ENCODE assay signal across 8 mouse cellular contexts in the genomic region with DNA sequence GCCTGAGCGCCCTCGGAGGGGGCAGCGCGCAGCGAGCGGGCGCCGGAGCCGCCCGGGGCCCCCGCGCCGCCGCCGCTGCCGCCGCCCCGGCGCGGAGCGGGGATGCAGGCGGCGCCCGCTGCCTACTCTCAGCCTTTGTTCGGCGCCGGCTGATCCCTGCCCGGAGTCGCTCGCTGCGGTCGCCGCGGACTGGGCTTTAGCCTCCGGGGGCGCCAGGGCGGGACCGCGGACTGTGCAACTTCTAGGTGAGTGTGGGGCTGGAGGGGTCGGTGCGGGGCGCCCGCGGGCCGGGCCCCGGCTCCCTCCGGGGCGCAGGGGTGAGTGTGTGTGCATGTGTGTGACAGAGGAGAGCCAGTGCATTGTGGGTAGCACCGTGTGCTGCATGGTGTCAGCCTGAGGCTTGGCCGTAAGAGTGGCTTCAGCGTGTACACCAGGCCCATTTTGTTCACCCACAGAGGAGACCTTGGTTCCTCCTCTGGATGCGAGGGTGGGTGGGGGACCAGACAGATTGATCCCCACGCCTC.
A peak's percentile ranks its signal among the peaks of the same experiment; 100 is the strongest.
DNase-seq lines count a peak whose midpoint lies in the region; ATAC-seq and TF ChIP-seq lines count a peak whose summit lies in the region.

No protein-coding gene starts in this region.

- H3K9ac ChIP-seq in forebrain, embryonic 12.5 days = peak overlapping the region; percentile 95
- peak overlapping the region; percentile 95 for H3K9ac ChIP-seq in hindbrain, postnatal 0 days (replicated peaks; ENCODE audit: low read length)
- H3K9ac ChIP-seq in liver, embryonic 11.5 days (ENCODE audit: low read depth, low read length) = peak overlapping the region; percentile 68

- intact Hi-C loops in gastrocnemius, adult 2 months (cut with DNase I) = no loop called here
- intact Hi-C loops in gastrocnemius, postnatal 36 days (cut with DNase I) = no loop called here

- peak overlapping the region; percentile 25 for H3ac ChIP-seq in myocyte (ENCODE audit: control insufficient read depth, insufficient read length)

- peak; percentile 56 for TF ChIP-seq POLR2A in myocyte (IDR thresholded peaks at IDR 0.05; ENCODE audit: insufficient read length, low read depth)

- peak; percentile 60 for DNase-seq in gastrocnemius, adult 2 months
- no peak for DNase-seq in gastrocnemius, postnatal 36 days
- peak; percentile 65 for DNase-seq in adrenal gland, adult 2 months
- peak; percentile 76 for DNase-seq in hindbrain, postnatal 0 days (ENCODE audit: low spot score)
- DNase-seq in liver, embryonic 11.5 days (ENCODE audit: low spot score) = peak; percentile 63
- peak; percentile 74 for DNase-seq in testis, postnatal 10 days (ENCODE audit: low spot score)

- no peaks in the 10 kb centered on the region; the same call in 1 of the 2 replicates for H3K36me3 ChIP-seq in forebrain, embryonic 12.5 days (replicated peaks)
- H3K36me3 ChIP-seq in hindbrain, postnatal 0 days (ENCODE audit: insufficient read depth, low read length) = no peaks in the 10 kb centered on the region
- no peaks in the 10 kb centered on the region for H3K36me3 ChIP-seq in liver, embryonic 11.5 days (ENCODE audit: control insufficient read depth, insufficient read depth, low read length)
- H3K36me3 ChIP-seq in myocyte (ENCODE audit: control insufficient read depth, insufficient read depth) = no peaks in the 10 kb centered on the region

- peaks cover 23% of the 10 kb centered on the region for H3K79me2 ChIP-seq in myocyte (ENCODE audit: control insufficient read depth, insufficient read depth)

- WGBS in forebrain, embryonic 12.5 days = under 1% methylated on average over 33 of the region's 53 CpGs
- WGBS in hindbrain, postnatal 0 days = under 1% methylated on average over 53 of the region's 53 CpGs
- 1% methylated on average over 52 of the region's 53 CpGs for WGBS in liver, embryonic 11.5 days

- no peaks in the 10 kb centered on the region for H3K27me3 ChIP-seq in forebrain, embryonic 12.5 days
- H3K27me3 ChIP-seq in hindbrain, postnatal 0 days (ENCODE audit: insufficient read depth, low read length) = no peaks in the 10 kb centered on the region
- H3K27me3 ChIP-seq in liver, embryonic 11.5 days (replicated peaks; ENCODE audit: control insufficient read depth, insufficient read depth, low read length) = no peaks in the 10 kb centered on the region
- no peaks in the 10 kb centered on the region for H3K27me3 ChIP-seq in myocyte (ENCODE audit: control insufficient read depth, insufficient read depth, insufficient read length)

- H3K4me3 ChIP-seq in gastrocnemius, adult 2 months = peak overlapping the region; percentile 81
- peak overlapping the region; percentile 83 for H3K4me3 ChIP-seq in forebrain, embryonic 12.5 days (replicated peaks)
- H3K4me3 ChIP-seq in hindbrain, postnatal 0 days (ENCODE audit: low read length) = peak overlapping the region; percentile 65
- peak overlapping the region; percentile 78 for H3K4me3 ChIP-seq in liver, embryonic 11.5 days (ENCODE audit: low read depth, low read length)
- H3K4me3 ChIP-seq in myocyte = peak overlapping the region; percentile 19

- peaks cover 88% of the 10 kb centered on the region for H3K4me1 ChIP-seq in forebrain, embryonic 12.5 days
- H3K4me1 ChIP-seq in hindbrain, postnatal 0 days (ENCODE audit: insufficient read depth, low read length) = peaks cover 46% of the 10 kb centered on the region
- peaks cover 67% of the 10 kb centered on the region for H3K4me1 ChIP-seq in liver, embryonic 11.5 days (replicated peaks; ENCODE audit: control insufficient read depth, insufficient read depth, low read length)

- no peaks in the 10 kb centered on the region for H3K9me3 ChIP-seq in forebrain, embryonic 12.5 days
- H3K9me3 ChIP-seq in hindbrain, postnatal 0 days (ENCODE audit: low read length) = no peaks in the 10 kb centered on the region
- no peaks in the 10 kb centered on the region for H3K9me3 ChIP-seq in liver, embryonic 11.5 days (ENCODE audit: control insufficient read depth, low read length)

- TF ChIP-seq CTCF in gastrocnemius, adult 2 months (IDR thresholded peaks at IDR 0.05) = no peak
- TF ChIP-seq CTCF in hindbrain, postnatal 0 days (IDR thresholded peaks at IDR 0.05; ENCODE audit: low read depth) = no peak

- H3K27ac ChIP-seq in gastrocnemius, adult 2 months = peak overlapping the region; percentile 80
- peak overlapping the region; percentile 97 for H3K27ac ChIP-seq in forebrain, embryonic 12.5 days
- peak overlapping the region; percentile 96 for H3K27ac ChIP-seq in hindbrain, postnatal 0 days
- H3K27ac ChIP-seq in liver, embryonic 11.5 days (ENCODE audit: low read depth, low read length) = peak overlapping the region; percentile 89

- peak; percentile 71 for ATAC-seq in forebrain, embryonic 12.5 days (ENCODE audit: low FRiP score)
- ATAC-seq in hindbrain, postnatal 0 days = peak; percentile 78
- peak; percentile 60 for ATAC-seq in liver, embryonic 11.5 days (replicated peaks; ENCODE audit: low FRiP score)

- H3K4me2 ChIP-seq in forebrain, embryonic 12.5 days = peak overlapping the region; percentile 98
- peak overlapping the region; percentile 98 for H3K4me2 ChIP-seq in hindbrain, postnatal 0 days (ENCODE audit: low read depth, low read length)
- peak overlapping the region; percentile 99 for H3K4me2 ChIP-seq in liver, embryonic 11.5 days
- H3K4me2 ChIP-seq in myocyte (ENCODE audit: low read depth) = peak overlapping the region; percentile 63

TF ChIP-seq in myocyte, 11 proteins besides CTCF, POLR2A, EP300 and RAD21:
- TF ChIP-seq SRF (IDR thresholded peaks at IDR 0.05; ENCODE audit: control insufficient read depth, insufficient read length, low read depth) (no peak), MYOD1 (IDR thresholded peaks at IDR 0.05; ENCODE audit: control insufficient read depth in 1 of 3, insufficient read length in 2 of 3, low read depth in 2 of 3) (peak in 1 of 3 experiments; percentile 4)

Comparison
In these comparisons a context has a peak if more than half of its experiments do, and no peak if none do; other contexts are left out.
1. DNase-seq: peak in gastrocnemius, adult 2 months (single experiment), adrenal gland, adult 2 months (single experiment), hindbrain, postnatal 0 days (single experiment), liver, embryonic 11.5 days (single experiment) and testis, postnatal 10 days (single experiment); none in gastrocnemius, postnatal 36 days (0 of 2).
2. H3K4me3 ChIP-seq: peak in every context shown above with its lines; median percentile 83 in forebrain, embryonic 12.5 days; 81 in gastrocnemius, adult 2 months; 78 in liver, embryonic 11.5 days; 65 in hindbrain, postnatal 0 days; 19 in myocyte.
3. Peak in every context shown above with its lines, with median percentiles within 50 percentile points of each other: H3K27ac ChIP-seq, ATAC-seq, H3K4me2 ChIP-seq and H3K9ac ChIP-seq.